Mouse (Mus musculus) thymus, postnatal 0 days (tissue): ENCODE data around the gene Trhde. TPM values are rescaled to one million over a fixed set of nuclear protein-coding genes. Genes with fewer than 3 reads are reported as not detected.

Experiments used
- DNase-seq: peaks from one replicate; pipeline ENCODE4 v3.0.0-alpha.2; 2015; ENCODE audit warnings: low spot score
- polyA plus RNA-seq: library from polyadenylated mRNA; unstranded; fragments of >200 nt; fragmentation: Nextera tagmentation; extraction: Ambion mirVana; gene quantifications from 2 replicates; pipeline ENCODE4 v1.2.1, GENCODE M21; 2015

Gene Trhde
- polyA plus RNA-seq, 1 experiment from 2014 or later, result 0.03 TPM

DNA sequence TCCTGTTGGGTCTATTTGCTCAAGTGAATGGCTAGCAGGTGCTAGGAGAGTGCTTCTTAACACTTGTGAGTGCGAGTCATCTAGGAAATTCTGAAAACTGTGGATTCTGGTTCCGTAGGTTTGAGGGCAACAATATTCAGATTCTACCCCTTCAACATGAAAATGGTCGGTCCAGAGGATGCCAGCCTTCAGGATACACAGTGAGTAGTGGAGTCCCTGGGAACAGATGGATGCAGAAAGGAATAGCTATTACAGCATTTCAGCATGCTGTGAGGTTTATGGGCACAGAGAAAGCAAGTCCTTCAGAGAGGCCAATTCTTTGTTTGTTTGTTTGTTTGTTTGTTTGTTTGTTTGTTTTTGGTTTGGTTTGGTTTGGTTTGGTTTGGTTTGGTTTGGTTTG, 65.7 kb downstream of the Trhde start:
- no peak for DNase-seq

DNA sequence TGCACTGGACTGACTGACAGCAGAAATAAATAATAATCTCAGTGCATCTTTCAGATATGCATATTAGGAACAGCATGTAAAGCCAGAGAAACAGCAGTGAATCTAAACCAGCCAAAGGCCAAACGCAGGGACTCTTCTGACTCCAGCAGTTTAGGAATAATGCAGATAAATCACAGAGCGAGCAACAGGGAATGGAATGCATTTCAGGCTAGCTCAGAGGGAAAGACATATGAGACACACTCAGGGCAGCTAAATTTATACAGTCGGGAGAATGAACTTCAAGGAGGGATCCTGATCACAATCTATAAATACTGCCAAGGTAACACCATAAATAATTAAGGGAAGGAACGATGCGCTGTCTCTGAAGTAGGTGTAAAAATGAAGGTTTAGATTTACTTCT, 66.4 kb downstream of the Trhde start:
- DNase-seq, result no peak

DNA sequence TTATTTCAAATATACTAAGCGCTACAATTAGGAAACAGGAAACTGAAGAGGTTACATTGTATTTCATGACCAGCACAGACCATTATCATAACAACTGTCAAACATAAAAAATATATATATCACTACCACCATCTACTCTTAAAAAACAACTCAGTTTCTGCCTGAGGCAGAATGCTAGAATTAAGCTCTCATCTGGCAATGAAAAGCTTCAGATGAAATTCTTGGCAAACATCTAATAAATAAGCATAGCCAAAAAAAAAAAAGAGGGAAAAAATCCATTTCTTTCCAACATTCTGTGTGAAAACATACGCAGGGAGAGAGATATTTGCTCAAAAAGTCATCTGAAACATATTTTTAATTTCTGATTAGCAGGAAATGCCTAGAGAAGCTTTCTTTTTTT, 67.0 kb downstream of the Trhde start:
- no peak for DNase-seq

DNA sequence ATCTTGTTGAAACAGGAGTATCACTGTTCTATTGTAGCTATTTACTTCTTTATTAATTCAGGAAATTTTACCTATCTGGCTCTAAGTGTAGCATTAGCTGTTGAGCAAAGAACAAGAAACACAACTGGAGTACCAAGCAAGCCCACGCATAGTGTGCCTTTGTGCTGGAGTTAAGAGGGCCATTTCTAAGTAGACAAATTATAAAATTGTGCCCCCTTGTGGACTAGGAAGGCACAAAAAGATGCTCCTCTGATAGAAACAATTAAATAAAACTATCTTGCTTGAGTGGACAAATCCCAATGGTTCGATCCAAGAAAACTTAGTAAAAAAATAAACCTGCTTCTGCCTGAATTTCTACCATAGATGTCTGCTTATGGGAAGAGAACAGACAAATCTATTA, 76.5 kb downstream of the Trhde start:
- DNase-seq, result no peak

DNA sequence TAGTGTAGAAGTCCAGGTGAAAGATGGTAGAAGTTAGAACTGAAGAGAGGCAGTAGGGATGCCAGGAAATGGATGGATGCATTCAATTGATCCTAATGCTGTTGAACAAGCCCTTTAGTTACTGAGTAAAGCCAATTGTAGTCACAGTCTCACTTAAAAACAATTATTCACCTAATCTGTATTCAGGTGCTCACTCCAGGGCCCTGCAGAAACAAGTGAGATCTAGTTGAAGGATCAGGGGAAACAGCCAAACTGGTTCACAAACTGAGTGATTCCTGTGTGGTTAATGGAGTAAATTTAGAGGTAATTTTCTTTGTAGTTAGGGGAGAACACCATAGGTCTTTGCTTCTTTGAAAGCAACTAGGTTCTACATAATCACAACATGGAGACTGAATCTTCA, 100.3 kb downstream of the Trhde start:
- no peak for DNase-seq

DNA sequence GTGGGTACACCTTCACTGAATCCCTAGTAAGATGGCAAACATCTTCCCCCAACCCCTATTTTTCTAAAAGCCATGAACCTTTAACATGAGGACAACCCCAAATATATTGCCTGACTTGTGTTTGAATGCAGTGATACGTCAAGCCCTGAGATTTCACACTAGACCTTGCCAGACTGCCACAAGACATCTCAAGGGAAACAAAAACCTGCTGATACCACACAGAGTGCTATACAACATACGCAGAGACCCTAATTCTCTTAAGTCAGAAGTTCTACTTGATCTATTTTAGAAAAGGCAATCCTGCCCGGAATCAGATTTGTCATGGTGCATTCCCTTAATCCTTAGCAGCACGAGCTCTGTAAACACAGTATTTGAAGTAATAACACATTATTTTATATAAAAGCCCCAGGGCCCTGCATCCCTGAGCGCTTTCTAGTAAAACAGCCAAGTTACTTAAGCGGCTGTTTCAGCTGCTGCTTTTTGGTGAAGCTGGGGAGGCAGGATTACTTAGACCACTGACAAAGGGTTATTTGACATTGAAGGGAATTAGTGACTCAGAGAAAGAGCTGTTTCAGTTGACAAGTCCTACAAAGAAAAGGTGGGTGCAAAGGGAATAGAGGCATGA, 130.2 kb downstream of the Trhde start:
- DNase-seq, result no peak

DNA sequence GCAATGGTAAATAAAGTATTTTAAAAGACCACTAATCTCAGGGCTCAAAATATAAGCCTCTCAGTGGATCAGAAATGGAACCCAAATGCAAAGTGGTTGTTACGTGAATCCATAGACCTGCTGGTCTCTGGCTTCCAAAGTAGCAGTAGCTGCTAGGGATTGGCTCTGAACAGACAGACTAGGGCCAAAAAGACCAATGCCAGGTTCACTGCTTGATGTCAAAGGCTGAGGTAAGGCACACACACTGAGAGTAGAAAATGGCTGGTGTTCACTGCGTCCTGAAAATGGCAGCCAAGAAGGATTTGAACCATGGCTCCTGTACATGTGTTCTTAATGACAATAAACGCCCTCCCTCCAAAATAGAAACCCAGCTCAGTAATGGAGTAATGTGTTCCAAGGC, 209.1 kb downstream of the Trhde start:
- DNase-seq, result no peak

DNA sequence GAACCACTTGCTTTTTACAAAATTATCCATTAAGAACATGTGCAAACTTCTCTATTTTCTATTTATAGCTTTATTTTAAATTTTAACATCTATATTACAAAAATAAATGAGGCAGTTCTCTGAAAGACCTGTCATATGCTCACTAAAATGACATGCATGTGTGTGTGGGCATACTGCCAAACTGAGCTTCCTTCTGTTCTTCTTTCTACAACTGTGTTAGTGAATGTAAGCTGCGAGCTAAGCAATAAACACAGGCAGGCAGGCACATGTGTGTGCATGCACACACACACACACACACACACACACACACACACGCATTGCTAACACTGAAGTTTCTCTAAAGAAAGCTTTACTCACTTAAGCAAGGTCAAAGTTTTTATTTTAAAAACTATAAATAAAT, 223.2 kb downstream of the Trhde start:
- no peak for DNase-seq

DNA sequence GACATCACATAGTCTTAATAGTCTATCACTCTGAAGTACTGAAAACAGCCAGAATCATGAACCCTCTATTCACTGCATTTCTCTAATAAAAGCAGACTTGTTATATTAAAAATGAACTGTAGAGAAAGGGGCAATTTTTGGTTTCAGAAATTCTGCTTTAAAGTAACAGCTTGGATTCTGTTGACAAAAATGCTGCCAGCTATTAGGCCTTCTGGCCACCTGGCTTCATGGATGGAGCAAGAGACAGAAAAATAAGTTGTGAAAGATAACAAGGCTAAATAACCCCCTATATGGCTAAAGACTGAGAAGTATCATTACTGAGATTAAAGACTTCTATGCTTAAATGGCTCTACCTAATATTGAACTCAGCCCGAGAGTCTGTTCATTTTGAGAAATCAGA, 234.2 kb downstream of the Trhde start:
- no peak for DNase-seq

DNA sequence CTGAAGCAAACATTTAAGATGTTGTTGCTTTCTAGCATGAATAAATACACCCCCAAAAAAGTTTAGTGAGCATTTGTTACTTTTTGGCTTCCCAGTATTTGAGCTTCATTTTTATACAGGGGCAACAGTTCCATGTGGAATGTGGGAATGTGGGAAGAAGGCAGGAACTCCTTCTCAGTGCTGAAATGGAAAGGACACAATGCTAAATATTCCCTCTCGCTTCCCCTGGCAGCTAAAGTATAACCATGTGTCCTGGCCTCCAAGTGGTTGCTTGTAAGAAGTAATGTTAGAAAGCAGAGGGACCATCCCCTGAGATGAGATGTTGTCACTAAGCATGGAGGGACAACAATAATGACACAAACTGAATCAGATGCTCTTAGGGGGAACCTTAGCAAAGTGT, 292.9 kb downstream of the Trhde start:
- no peak for DNase-seq

DNA sequence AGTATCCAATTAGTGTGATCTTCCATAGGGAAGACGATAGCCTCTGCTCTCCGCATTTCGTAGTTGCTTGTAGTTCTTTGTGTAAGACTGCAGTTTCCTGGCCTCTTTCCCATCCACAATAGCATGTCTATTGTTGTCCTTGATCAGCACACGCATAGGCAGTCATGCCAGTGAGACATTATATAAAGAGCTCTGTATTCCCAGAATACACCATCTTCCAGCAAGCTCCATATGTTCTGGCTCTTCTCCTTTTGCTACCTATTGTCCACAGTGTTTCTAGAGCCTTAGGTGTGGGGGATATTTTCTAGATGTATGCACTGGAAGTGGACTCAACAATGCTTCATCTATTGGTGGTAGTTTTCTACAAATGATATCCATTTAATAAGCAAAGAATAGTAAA, 313.3 kb downstream of the Trhde start:
- DNase-seq, result no peak

DNA sequence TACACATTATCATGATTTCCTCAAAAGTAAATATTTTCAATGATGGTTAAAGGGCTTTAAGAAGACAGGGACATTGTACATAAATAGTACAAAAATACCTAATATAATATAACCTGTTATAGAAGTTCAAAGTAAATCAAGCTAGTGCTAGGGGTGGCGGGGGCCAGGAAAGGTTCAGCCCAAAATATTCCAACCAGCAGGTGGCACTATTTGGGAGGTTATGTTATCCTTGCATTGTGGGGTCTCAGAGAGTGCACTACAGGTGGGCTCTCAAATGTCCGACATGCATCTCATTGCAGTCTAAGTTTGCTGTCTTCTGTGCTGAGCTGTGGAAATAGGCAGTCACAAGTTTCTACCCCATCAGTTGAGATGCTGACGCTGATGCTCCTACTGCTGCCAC, 346.5 kb downstream of the Trhde start:
- no peak for DNase-seq

DNA sequence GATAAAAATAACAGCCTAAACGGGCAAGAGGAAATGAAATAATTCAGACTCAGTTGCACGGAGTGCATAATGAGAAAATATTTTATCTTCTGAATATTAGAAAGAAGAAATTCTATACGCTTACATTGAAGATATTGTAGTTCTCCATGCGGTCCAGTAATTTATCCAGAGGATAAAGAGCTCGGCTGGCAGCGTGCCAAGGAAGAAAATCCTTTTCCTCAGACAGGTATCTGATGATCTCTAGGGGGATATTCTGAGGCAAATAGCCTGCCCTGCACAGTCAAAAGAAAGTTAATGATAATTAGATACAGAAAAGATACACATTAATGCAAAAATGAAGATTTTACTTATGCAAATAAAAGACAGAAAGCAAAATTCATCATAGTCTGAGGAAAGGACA, 354.0 kb downstream of the Trhde start:
- no peak for DNase-seq

DNA sequence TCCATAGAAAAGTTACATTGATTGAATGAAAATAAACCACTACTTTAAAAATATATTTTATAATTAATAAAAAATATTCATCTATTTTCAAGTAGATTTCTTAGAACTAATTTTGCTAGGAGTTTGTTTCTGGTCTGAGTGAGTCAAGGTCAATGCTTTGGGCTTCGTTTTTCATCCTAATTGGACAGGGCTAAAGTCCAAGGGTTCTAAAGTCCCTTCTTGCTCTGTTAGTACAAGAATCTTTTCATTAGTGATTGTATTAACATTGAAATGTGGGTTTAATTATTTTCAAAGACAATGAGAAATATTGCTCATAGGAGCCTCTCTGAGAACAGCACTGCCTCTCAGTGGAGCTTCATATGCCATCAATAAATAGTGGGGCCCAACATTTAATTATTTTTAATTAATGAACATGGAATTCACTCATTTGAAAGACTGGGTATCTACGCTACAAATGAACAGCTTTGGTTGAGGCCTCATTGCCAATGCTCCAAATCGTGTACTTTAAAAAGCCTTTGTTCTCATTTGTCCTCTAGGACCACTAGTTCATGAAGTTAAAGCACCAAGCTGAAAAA, 383.1 kb downstream of the Trhde start:
- DNase-seq, result no peak

DNA sequence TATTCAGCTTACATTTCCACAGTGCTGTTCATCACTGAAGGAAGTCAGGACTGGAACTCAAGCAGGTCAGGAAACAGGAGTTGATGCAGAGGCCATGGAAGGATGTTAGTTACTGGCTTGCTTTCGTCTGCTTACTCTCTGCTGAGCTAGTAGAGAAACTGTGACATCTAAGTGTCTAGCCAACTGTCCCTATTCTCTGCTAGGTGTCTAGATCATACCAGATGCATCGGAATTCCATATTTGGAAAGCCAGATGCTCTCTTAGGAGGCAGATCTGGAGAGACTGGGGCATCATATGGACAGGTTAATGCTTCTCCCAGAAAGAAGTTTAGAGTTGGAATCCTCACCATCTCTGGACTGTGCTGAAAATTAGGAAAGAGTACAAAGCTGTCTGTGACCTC, 386.4 kb downstream of the Trhde start:
- DNase-seq, result no peak

DNA sequence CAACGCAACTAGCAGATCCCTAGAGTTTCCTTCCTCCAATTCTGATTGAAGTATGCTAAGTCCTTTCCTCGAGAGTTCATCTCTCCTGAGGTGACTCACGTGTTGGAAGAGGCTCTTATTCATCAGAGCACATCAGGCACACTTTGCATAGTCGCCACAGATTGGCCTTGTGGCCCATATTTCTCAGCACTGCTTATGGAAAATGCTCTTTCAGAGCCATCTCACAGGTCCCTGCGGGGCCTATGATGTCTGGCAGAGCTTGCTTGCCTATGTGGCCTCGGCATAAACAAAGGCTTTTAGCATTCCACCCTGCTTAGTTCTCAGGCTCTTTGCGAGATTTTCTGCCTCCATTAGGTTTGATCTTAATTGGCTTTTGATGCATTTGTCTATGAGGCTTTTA, 396.8 kb downstream of the Trhde start:
- no peak for DNase-seq

DNA sequence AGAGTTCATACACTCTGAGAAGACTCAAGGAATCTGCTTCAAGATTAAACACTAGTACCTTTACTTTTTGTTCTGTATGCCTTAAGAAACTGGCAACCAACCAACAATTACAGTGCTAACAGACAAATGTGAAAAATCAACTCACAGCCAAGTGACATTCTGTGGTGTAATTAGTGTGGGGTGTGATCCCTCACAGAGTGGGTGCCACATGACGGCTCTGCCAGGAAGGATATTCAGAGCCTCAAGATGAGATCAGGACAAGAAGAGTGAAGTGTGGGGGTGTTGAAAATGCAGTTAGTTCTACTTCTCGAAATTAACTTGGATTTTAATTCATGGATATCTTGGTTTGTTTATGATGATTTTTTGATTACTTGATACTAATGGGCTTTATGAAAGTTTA, 398.3 kb downstream of the Trhde start:
- DNase-seq, result no peak

DNA sequence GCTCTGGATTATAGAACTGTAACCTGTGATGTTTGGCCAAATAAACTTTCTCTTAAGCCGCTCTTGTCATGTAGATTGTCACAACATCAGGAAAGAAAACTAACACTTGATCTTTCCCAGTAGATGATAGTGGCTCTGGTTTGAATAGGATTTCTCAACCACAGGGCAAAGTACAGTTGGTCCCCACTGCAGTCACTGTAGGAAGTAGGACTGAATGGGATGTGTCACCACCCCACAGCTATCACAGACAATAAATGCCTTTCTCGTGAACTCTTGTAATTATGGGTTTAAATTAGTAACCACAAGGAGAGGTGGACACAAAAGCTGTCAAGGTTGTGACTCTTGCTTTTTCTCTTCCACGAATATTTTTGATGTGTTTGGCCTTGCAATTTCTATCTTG, 431.3 kb downstream of the Trhde start:
- no peak for DNase-seq

DNA sequence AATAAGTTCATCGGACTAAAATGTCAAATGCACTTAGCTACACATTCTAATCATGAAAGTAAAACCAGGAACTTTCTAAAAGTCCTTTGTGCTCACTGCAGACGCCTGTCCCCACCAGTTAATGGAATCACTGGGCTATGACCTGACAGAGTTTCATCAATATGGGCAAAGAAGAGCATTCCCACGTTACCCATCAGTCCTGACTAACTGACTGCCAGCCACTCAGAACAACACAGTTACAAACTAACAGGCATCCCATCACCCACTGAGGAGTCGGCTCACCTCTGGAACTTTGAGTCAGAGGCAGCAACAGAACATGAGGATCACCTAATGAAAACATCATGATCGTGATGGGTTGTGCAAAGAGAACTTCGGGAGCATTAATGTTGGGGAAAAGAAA, 438.7 kb downstream of the Trhde start:
- DNase-seq, result no peak

DNA sequence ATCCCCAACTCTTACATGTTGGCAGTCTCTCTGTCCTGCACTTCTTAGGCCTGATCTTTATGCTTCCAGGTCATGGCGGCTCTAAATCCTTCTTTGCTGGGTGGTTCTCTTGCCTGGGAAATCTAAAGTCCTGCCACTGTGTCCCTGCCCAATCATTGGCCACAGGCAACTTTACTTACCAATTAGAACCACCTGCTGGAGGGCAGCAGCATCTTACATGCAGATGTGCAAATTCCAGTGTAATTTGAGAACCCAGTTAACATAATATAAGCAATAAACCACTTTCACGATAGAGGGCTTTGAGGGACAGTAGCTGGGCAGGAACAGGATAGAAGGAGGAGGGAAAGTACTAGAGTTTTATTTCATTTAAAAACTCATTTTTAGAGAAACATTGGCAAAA, 439.5 kb downstream of the Trhde start:
- DNase-seq, result no peak
